Mouse (Mus musculus) lung, adult 2 months (tissue): ENCODE measurements at regions not wholly inside any gene's neighbourhood (a gene's known extent, or its start where the extent isn't known, plus 50 kb on each side); places are given as distances from the start of the nearest gene placed in this dataset.

Experiments
- CTCF ChIP-seq: fragments of 200-500 bp; IDR thresholded peaks from 2 replicates; pipeline ENCODE4 v1.5.1; 2011; ENCODE audit warnings: mild to moderate bottlenecking, low read length, control low read depth; ENCODE audit not compliant: insufficient read depth
- POLR2A ChIP-seq: fragments of 200-500 bp; IDR thresholded peaks from 2 replicates; pipeline ENCODE4 v1.6.1; 2011; ENCODE audit warnings: low read depth, mild to moderate bottlenecking, control low read depth, low read length, borderline replicate concordance; ENCODE audit errors: extremely low read depth

DNA sequence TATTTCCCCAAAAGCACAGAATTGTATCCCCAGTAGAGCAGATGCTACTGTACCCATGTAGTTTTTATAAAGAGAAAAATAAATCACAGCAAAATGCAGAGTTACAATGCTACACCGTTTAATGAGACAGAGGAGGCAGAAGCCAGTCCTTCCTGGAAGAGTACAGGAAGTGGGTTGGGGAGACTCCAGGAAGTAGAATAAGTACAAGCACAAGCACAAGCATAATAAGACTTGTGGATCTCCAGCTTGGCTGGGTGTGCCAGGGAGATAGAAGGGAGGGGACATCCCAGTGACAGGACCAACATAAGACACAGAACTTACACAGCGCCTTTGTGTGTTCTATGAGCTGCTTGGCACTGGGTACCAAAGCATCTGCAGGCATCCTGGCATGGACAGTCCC, 67.3 kb upstream of the Ubl3 start:
- TF ChIP-seq CTCF, result no peak
- TF ChIP-seq POLR2A, result no peak
